9 mouse cellular contexts compared by ENCODE assay signal in genomic region chr5:142608259-142608988, GRCm38 (mm10). TPM values are rescaled to one million over a fixed set of nuclear protein-coding genes. Genes with fewer than 3 reads are reported as not detected.
A peak's percentile ranks its signal among the peaks of the same experiment; 100 is the strongest.
DNase-seq lines count a peak whose midpoint lies in the region; ATAC-seq and TF ChIP-seq lines count a peak whose summit lies in the region.
"Had no signal": no experiment of that assay in that cellular context is flagged by ENCODE, and none has a peak within 500 bp of the region (broad histone marks: within the 10 kb centered on the region; RNA-seq: fewer than 3 reads in every experiment).

Gene Mmd2, minus strand, starts transcription at chr5:142608800.

- peaks cover 11% of the 10 kb centered on the region for H3K27me3 ChIP-seq in kidney, embryonic 14.5 days (ENCODE audit: control insufficient read depth, insufficient read depth, low read length)
- H3K27me3 ChIP-seq in forebrain, embryonic 14.5 days (replicated peaks; ENCODE audit: control insufficient read depth, insufficient read depth, low read length), result no peaks in the 10 kb centered on the region
- H3K27me3 ChIP-seq in midbrain, embryonic 14.5 days (ENCODE audit: control insufficient read depth, insufficient read depth, low read length), result no peaks in the 10 kb centered on the region

- H3K4me2 ChIP-seq in kidney, embryonic 14.5 days (replicated peaks; ENCODE audit: low read depth, low read length), result peak within 1 kb of the TSS; percentile 74
- H3K4me2 ChIP-seq in forebrain, embryonic 14.5 days (ENCODE audit: low read length), result peak within 1 kb of the TSS; percentile 79
- peak within 1 kb of the TSS; percentile 71 for H3K4me2 ChIP-seq in midbrain, embryonic 14.5 days (ENCODE audit: low read length)

- no peak for TF ChIP-seq CTCF in brain, embryonic 14.5 days (IDR thresholded peaks at IDR 0.05; ENCODE audit: borderline replicate concordance, extremely low read depth, insufficient read depth, insufficient read length)

- H3K9me3 ChIP-seq in kidney, embryonic 14.5 days (ENCODE audit: control insufficient read depth, low read length), result no peaks in the 10 kb centered on the region
- H3K9me3 ChIP-seq in forebrain, embryonic 14.5 days (replicated peaks; ENCODE audit: control insufficient read depth, low read length), result no peaks in the 10 kb centered on the region
- H3K9me3 ChIP-seq in midbrain, embryonic 14.5 days (ENCODE audit: control insufficient read depth, low read length), result no peaks in the 10 kb centered on the region

- DNase-seq in kidney, postnatal 25 days, result no peak
- DNase-seq in brain, embryonic 14.5 days (ENCODE audit: low read depth), result peak; percentile 89
- DNase-seq in forebrain, embryonic 14.5 days (ENCODE audit: low spot score), result peak; percentile 81
- peak; percentile 78 to 83 for DNase-seq in layer of hippocampus, postnatal 36 days
- peak; percentile 68 for DNase-seq in midbrain, embryonic 14.5 days
- no peak for DNase-seq in thymus, postnatal 14 days
- no peak for DNase-seq in spleen, postnatal 36 days (ENCODE audit: low spot score in 2 of 2)

- peak; percentile 68 for ATAC-seq in kidney, embryonic 14.5 days (ENCODE audit: low FRiP score, low TSS enrichment)
- peak; percentile 92 for ATAC-seq in forebrain, embryonic 14.5 days
- ATAC-seq in midbrain, embryonic 14.5 days (ENCODE audit: low FRiP score, low TSS enrichment), result 0 out of 2 replicates have a peak, but pooled peaks have one; percentile 48

- 3% methylated on average over 41 of the region's 42 CpGs for WGBS in kidney, embryonic 14.5 days
- 2% methylated on average over 41 of the region's 42 CpGs for WGBS in forebrain, embryonic 14.5 days
- 3% methylated on average over 42 of the region's 42 CpGs for WGBS in midbrain, embryonic 14.5 days

- no peaks in the 10 kb centered on the region for H3K4me1 ChIP-seq in kidney, embryonic 14.5 days (ENCODE audit: control insufficient read depth, insufficient read depth, low read length)
- peaks cover 6% of the 10 kb centered on the region for H3K4me1 ChIP-seq in forebrain, embryonic 14.5 days (ENCODE audit: control insufficient read depth, insufficient read depth, low read length)
- peaks cover 11% of the 10 kb centered on the region for H3K4me1 ChIP-seq in midbrain, embryonic 14.5 days (ENCODE audit: control insufficient read depth, insufficient read depth, low read length)

- TF ChIP-seq POLR2A in brain, embryonic 14.5 days (IDR thresholded peaks at IDR 0.05; ENCODE audit: borderline replicate concordance, extremely low read depth, insufficient read depth, insufficient read length, poor library complexity, severe bottlenecking), result peak; percentile 22; the same call in 1 of the 2 replicates

- H3K36me3 ChIP-seq in kidney, embryonic 14.5 days (ENCODE audit: control insufficient read depth, insufficient read depth, low read length), result no peaks in the 10 kb centered on the region
- H3K36me3 ChIP-seq in forebrain, embryonic 14.5 days (ENCODE audit: control insufficient read depth, insufficient read depth, low read length), result no peaks in the 10 kb centered on the region
- no peaks in the 10 kb centered on the region for H3K36me3 ChIP-seq in midbrain, embryonic 14.5 days (ENCODE audit: control insufficient read depth, insufficient read depth, low read length)

- H3K27ac ChIP-seq in kidney, embryonic 14.5 days (ENCODE audit: low read depth, low read length), result no peak within 1 kb of the TSS
- H3K27ac ChIP-seq in forebrain, embryonic 14.5 days (ENCODE audit: low read depth, low read length), result peak within 1 kb of the TSS; percentile 78
- H3K27ac ChIP-seq in midbrain, embryonic 14.5 days (replicated peaks; ENCODE audit: low read depth, low read length), result 0 out of 2 replicates have a peak within 1 kb of the TSS, but pooled peaks have one; percentile 55

- H3K9ac ChIP-seq in kidney, embryonic 14.5 days (ENCODE audit: low read depth, low read length), result peak within 1 kb of the TSS; percentile 42
- peak within 1 kb of the TSS; percentile 84 for H3K9ac ChIP-seq in forebrain, embryonic 14.5 days (ENCODE audit: low read length)
- H3K9ac ChIP-seq in midbrain, embryonic 14.5 days (replicated peaks; ENCODE audit: low read length), result peak within 1 kb of the TSS; percentile 65

- peak within 1 kb of the TSS; percentile 39 for H3K4me3 ChIP-seq in kidney, embryonic 14.5 days (ENCODE audit: low read length)
- H3K4me3 ChIP-seq in forebrain, embryonic 14.5 days (ENCODE audit: low read depth, low read length), result peak within 1 kb of the TSS; percentile 57
- H3K4me3 ChIP-seq in midbrain, embryonic 14.5 days (replicated peaks; ENCODE audit: low read depth, low read length), result peak within 1 kb of the TSS; percentile 43

RNA-seq across cellular contexts. Expression of gene Mmd2, which starts in this region (rescaled TPM):
- polyA plus RNA-seq in kidney, embryonic 14.5 days (2014; fragmentation: Nextera tagmentation; extraction: Ambion mirVana), result 0.14 TPM in 1 of 2 replicates, not detected in the other
- polyA plus RNA-seq in brain, embryonic 14.5 days (2012; rRNA removed), result 25.5 and 29.0 TPM in 2 replicates
- polyA plus RNA-seq in forebrain, embryonic 14.5 days (2014; fragmentation: Nextera tagmentation; extraction: Ambion mirVana), result 71.9 and 75.1 TPM in 2 replicates
- total RNA-seq in layer of hippocampus, postnatal 36 days (2021), result 100 to 1,000 TPM; 159 to 178 TPM
- polyA plus RNA-seq in midbrain, embryonic 14.5 days (2014; fragmentation: Nextera tagmentation; extraction: Ambion mirVana), result 33.5 and 35.3 TPM in 2 replicates
- total RNA-seq: MEL had no signal

Comparison
In these comparisons a context has a peak if more than half of its experiments do, and no peak if none do; other contexts are left out.
1. RNA of gene Mmd2 (polyA plus RNA-seq): 71.9 to 75.1 TPM in forebrain, embryonic 14.5 days, 33.5 to 35.3 TPM in midbrain, embryonic 14.5 days and 25.5 to 29.0 TPM in brain, embryonic 14.5 days; 0.14 TPM in kidney, embryonic 14.5 days; every median in the first group is over 10 times any median in the second.
2. Peak in ATAC-seq, H3K4me3 ChIP-seq, H3K9ac ChIP-seq and H3K4me2 ChIP-seq in kidney, embryonic 14.5 days; RNA of the gene not detected or under 1 TPM.
3. DNase-seq: peak in brain, embryonic 14.5 days (single experiment), forebrain, embryonic 14.5 days (single experiment), layer of hippocampus, postnatal 36 days (2 of 2) and midbrain, embryonic 14.5 days (single experiment); none in kidney, postnatal 25 days (0 of 2), thymus, postnatal 14 days (single experiment) and spleen, postnatal 36 days (0 of 2).
4. Peak in every context shown above with its lines, with median percentiles within 50 percentile points of each other: ATAC-seq, H3K4me2 ChIP-seq, H3K4me3 ChIP-seq and H3K9ac ChIP-seq.